Mouse (Mus musculus) 3T3-L1 (cell line): Measurements from ENCODE around the gene Olfr1181.
"Not testable (repeated sequence)": the region's sequence is repeated elsewhere in the genome, so short reads cannot be mapped to it uniquely, and the experiment has no call there.

Experiments
- DNase-seq: peaks from one replicate; pipeline ENCODE4 v3.0.0-alpha.2; 2015; ENCODE audit warnings: low read depth, low spot score

Olfr1181 gene

DNA sequence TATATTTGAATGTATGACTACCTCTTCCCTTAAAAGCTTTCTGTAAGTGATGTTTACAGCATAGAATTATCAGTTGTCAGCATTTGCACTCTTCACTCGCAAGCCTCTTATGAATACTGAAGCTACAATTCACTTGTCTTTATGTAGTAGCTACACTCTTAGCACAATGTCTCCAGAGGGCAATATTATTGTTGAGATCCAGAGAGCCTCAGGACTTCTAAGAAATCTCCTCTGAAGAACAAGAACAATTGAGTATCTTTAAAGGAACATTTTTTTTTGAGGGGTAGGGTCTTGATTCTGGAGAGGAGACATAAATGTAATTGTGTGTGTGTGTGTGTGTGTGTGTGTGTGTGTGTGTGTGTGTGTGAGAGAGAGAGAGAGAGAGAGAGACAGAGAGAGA lies at the start of gene Olfr1181:
Gene Olfr1181 (minus strand): TSS at position 101 of the 400 bp plus-strand sequence.
- no peak for DNase-seq

DNA sequence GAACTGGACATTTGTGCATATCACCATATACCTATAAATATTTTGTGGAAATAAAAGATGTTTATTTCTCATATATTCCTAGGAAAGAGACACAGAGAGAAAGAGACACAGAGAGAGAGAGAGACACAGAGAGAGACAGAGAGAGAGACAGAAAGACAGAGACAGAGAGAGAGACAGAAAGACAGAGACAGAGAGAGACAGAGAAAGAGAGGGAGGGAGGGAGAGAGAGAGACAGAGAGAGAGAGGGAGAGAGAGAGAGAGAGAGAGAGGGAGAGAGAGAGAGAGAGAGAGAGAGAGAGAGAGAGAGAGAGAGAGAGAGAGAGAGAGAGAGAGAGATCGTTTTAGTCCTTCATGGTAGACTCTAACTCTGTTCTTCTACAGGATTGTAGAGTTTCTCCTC lies 28.6 kb upstream of the Olfr1181 start, which contains the start of gene Olfr1183:
Gene Olfr1183 (plus strand): TSS at position 301 of the 400 bp plus-strand sequence.
- not testable (repeated sequence) for DNase-seq

DNA sequence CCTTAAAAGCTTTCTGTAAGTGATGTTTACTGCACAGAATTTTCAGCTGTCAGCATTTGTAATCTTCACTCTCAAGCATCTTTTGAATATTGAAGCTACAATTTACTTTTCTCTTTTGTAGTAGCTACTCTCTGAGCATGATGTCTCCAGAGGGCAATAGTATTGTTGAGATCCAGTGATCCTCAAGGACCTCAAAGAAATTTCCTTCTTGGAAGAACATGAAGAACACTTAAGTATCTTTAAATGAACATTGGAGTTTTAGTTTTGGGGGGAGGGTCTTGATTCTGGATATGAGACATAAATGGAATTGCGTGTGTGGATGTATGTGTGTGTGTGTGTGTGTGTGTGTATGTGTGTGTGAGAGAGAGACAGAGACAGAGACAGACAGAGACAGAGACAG lies 23.1 kb upstream of the Olfr1181 start, which contains the start of gene Gm13757:
Gene Gm13757 (minus strand): TSS at position 101 of the 400 bp plus-strand sequence.
- no peak for DNase-seq

DNA sequence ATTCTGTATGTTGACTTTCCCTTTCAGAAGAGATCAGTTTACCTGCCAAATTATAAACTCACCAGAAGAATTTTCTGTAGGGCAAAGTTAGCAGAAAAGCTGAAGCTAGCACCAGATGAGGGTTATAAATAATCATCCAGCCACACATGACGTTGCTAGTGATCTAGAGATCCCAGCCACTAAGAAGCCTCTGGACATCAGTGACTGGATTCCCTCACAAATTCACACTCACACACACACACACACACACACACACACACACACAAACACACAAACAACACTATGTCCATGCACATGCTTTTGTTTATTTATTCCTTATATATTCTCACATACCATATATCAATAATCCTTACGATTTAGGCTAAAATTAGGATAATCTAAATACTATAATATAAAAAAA lies 6.9 kb downstream of the Olfr1181 start, which contains the start of gene Olfr1180:
Gene Olfr1180 (minus strand): TSS at position 101 of the 400 bp plus-strand sequence.
- no peak for DNase-seq

DNA sequence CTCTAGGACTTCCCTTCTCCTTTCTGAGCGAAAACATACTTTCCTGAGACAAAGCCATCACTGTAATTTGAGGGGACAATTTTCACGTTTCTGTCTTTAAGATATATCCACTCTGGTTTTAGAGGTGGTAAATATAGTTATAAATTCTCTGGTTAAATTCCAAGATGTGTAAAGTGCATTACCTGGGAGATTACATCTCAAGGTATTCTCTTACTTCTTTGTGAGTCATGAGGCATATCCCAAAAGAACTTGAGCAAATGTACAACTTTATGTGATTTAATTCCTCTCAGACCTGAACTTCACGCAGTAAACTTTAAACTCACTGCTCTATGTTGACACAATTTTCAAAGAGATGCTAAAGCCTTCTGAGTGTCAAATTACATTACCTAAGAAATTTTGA lies 19.6 kb downstream of the Olfr1181 start, which contains the start of gene Olfr1179:
Gene Olfr1179 (minus strand): TSS at position 101 of the 400 bp plus-strand sequence.
- DNase-seq, result no peak

DNA sequence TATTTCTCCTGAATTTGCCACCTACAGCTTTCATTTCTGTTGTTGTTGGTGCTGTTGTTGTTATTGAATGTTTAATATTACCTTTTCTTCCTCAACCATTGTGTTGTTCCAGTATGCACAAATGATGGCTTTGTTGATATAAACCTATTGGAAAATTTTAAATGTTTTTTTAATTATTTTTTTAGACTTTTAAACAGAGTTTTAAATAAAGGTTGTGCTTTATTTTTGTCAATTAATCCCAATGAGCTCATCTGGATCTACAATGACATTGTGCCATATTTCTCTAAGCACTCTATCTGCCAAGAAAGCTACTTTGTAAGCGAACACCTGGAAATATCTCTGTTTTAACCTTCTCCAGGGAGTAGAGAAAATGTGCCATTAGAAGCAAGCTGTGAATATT lies 39.2 kb downstream of the Olfr1181 start, which contains the start of gene Olfr1178:
Gene Olfr1178 (plus strand): TSS at position 301 of the 400 bp plus-strand sequence.
- no peak for DNase-seq
